Mouse (Mus musculus) CH12.LX (cell line): Measurements from ENCODE around the gene Gpm6b. TPM values are rescaled to one million over a fixed set of nuclear protein-coding genes. Genes with fewer than 3 reads are reported as not detected.

Experiments
- DNase-seq: peaks from one replicate; pipeline ENCODE4 v3.0.0-alpha.2; 2013; ENCODE audit errors: extremely low read depth
- H3K27ac ChIP-seq: 2 replicates; pipeline ENCODE4 v1.5.1; 2012; ENCODE audit warnings: low read depth, mild to moderate bottlenecking, control low read depth, moderate library complexity; ENCODE audit not compliant: insufficient read depth
- H3K27me3 ChIP-seq: replicated peaks from 2 replicates; pipeline ENCODE3; 2012; ENCODE audit warnings: inconsistent platforms
- H3K36me3 ChIP-seq, 2 experiments: replicated peaks in 1 of 2; 2 replicates each; pipeline versions ENCODE3 to v1.6.1; 2012; ENCODE audit warnings: inconsistent platforms in 1 of 2, low read length in 1 of 2, mild to moderate bottlenecking in 1 of 2, mixed read lengths in 1 of 2, moderate library complexity in 1 of 2; ENCODE audit not compliant: control insufficient read depth in 1 of 2, insufficient read depth in 1 of 2
- H3K4me1 ChIP-seq, 2 experiments: 2 replicates each; pipeline ENCODE4 v1.6.1; 2012; ENCODE audit warnings: inconsistent platforms in 1 of 2, moderate library complexity in 1 of 2; ENCODE audit not compliant: insufficient read depth in 2 of 2, control insufficient read depth in 1 of 2
- H3K4me2 ChIP-seq: 2 replicates; pipeline ENCODE4 v1.6.1; 2012; ENCODE audit warnings: low read depth, mild to moderate bottlenecking, control low read depth; ENCODE audit not compliant: poor library complexity, insufficient read depth, severe bottlenecking
- H3K4me3 ChIP-seq, 3 experiments: fragments of 150-350 bp in 1 of 3; sonication (generic) in 1 of 3; replicated peaks in 1 of 3; 2 replicates each; pipeline versions ENCODE3 to v1.5.1; 2011 to 2012; ENCODE audit warnings: low read depth in 2 of 3, low read length in 2 of 3, mild to moderate bottlenecking in 2 of 3, moderate library complexity in 2 of 3, control low read depth in 1 of 3, improper control_type of control experiment in 1 of 3, inconsistent platforms in 1 of 3, mixed read lengths in 1 of 3; ENCODE audit not compliant: poor library complexity in 1 of 3
- H3K79me2 ChIP-seq: replicated peaks from 2 replicates; pipeline ENCODE4 v1.6.1; 2012; ENCODE audit warnings: mild to moderate bottlenecking, moderate library complexity; ENCODE audit not compliant: control insufficient read depth, poor library complexity, insufficient read depth, severe bottlenecking; ENCODE audit errors: extremely low read depth
- H3K9ac ChIP-seq: 2 replicates; pipeline ENCODE4 v1.6.1; 2012; ENCODE audit warnings: low read depth, mild to moderate bottlenecking, control low read depth, moderate library complexity; ENCODE audit not compliant: insufficient read depth
- H3K9me3 ChIP-seq: replicated peaks from 2 replicates; pipeline ENCODE3; 2012; ENCODE audit warnings: low read length, inconsistent platforms, mixed read lengths
- CHD2 ChIP-seq: IDR thresholded peaks from 2 replicates; pipeline ENCODE4 v1.6.1; 2011; ENCODE audit warnings: low read length, improper control_type of control experiment
- CTCF ChIP-seq, 2 experiments: IDR thresholded peaks in 1 of 2; conservative IDR thresholded peaks in 1 of 2; 2 replicates each; pipeline ENCODE4 v1.5.1; 2011 to 2012; ENCODE audit warnings: low read depth in 2 of 2, low read length in 2 of 2, improper control_type of control experiment in 1 of 2, inconsistent platforms in 1 of 2, mild to moderate bottlenecking in 1 of 2, moderate library complexity in 1 of 2
- ELF1 ChIP-seq: IDR thresholded peaks from 2 replicates; pipeline ENCODE4 v1.6.1; 2014; ENCODE audit warnings: low read depth, mild to moderate bottlenecking, inconsistent platforms, low read length, improper control_type of control experiment
- EP300 ChIP-seq: IDR thresholded peaks from 2 replicates; pipeline ENCODE4 v1.6.1; 2011; ENCODE audit warnings: low read length, improper control_type of control experiment
- ETS1 ChIP-seq: conservative IDR thresholded peaks from 2 replicates; pipeline ENCODE4 v1.6.1; 2012; ENCODE audit warnings: low read depth, mild to moderate bottlenecking, inconsistent platforms, low read length, improper control_type of control experiment, moderate library complexity
- GABPA ChIP-seq: IDR thresholded peaks from 2 replicates; pipeline ENCODE4 v1.6.1; 2012; ENCODE audit warnings: low read depth, low read length, improper control_type of control experiment, inconsistent platforms; ENCODE audit not compliant: insufficient replicate concordance
- HCFC1 ChIP-seq: IDR thresholded peaks from 2 replicates; pipeline ENCODE4 v1.6.1; 2012; ENCODE audit warnings: low read depth, mild to moderate bottlenecking, inconsistent platforms, low read length, improper control_type of control experiment
- IRF4 ChIP-seq: IDR thresholded peaks from 2 replicates; pipeline ENCODE4 v1.6.1; 2014; ENCODE audit warnings: low read depth, mild to moderate bottlenecking, inconsistent platforms, low read length, improper control_type of control experiment
- JUND ChIP-seq: conservative IDR thresholded peaks from 2 replicates; pipeline ENCODE4 v1.6.1; 2011; ENCODE audit warnings: low read depth, low read length, improper control_type of control experiment
- MAFK ChIP-seq: IDR thresholded peaks from 2 replicates; pipeline ENCODE4 v1.6.1; 2011; ENCODE audit warnings: low read length, improper control_type of control experiment; ENCODE audit not compliant: insufficient replicate concordance
- MXI1 ChIP-seq: IDR thresholded peaks from 2 replicates; pipeline ENCODE4 v1.6.1; 2011; ENCODE audit warnings: mild to moderate bottlenecking, low read depth, low read length, improper control_type of control experiment
- MYC ChIP-seq: IDR thresholded peaks from 2 replicates; pipeline ENCODE4 v1.6.1; 2011; ENCODE audit warnings: low read depth, mild to moderate bottlenecking, improper control_type of control experiment, low read length
- NELFE ChIP-seq: IDR thresholded peaks from 2 replicates; pipeline ENCODE4 v1.6.1; 2011; ENCODE audit warnings: low read depth, low read length, improper control_type of control experiment
- PAX5 ChIP-seq: IDR thresholded peaks from 2 replicates; pipeline ENCODE4 v1.6.1; 2012; ENCODE audit warnings: low read length, inconsistent platforms, mixed read lengths
- POLR2AphosphoS2 ChIP-seq: IDR thresholded peaks from 2 replicates; pipeline ENCODE4 v1.6.1; 2011; ENCODE audit warnings: low read depth, low read length, improper control_type of control experiment
- RAD21 ChIP-seq: IDR thresholded peaks from 2 replicates; pipeline ENCODE4 v1.6.1; 2011; ENCODE audit warnings: low read depth, mild to moderate bottlenecking, low read length, improper control_type of control experiment, moderate library complexity
- RCOR1 ChIP-seq: conservative IDR thresholded peaks from 2 replicates; pipeline ENCODE4 v1.6.1; 2012; ENCODE audit warnings: low read depth, mild to moderate bottlenecking, inconsistent platforms, low read length, improper control_type of control experiment
- SIN3A ChIP-seq: IDR thresholded peaks from 2 replicates; pipeline ENCODE4 v1.6.1; 2012; ENCODE audit warnings: low read length, improper control_type of control experiment, inconsistent platforms
- SMC3 ChIP-seq: IDR thresholded peaks from 2 replicates; pipeline ENCODE4 v1.6.1; 2011; ENCODE audit warnings: low read depth, low read length, improper control_type of control experiment
- TBP ChIP-seq: conservative IDR thresholded peaks from 2 replicates; pipeline ENCODE4 v1.6.1; 2011; ENCODE audit warnings: low read depth, low read length, improper control_type of control experiment
- TCF12 ChIP-seq: IDR thresholded peaks from 2 replicates; pipeline ENCODE4 v1.6.1; 2014; ENCODE audit warnings: low read depth, mild to moderate bottlenecking, inconsistent platforms, low read length, improper control_type of control experiment
- USF1 ChIP-seq: IDR thresholded peaks from 2 replicates; pipeline ENCODE4 v1.6.1; 2014; ENCODE audit warnings: low read depth, mild to moderate bottlenecking, inconsistent platforms, low read length, improper control_type of control experiment
- ZKSCAN1 ChIP-seq: IDR thresholded peaks from 2 replicates; pipeline ENCODE4 v1.6.1; 2012; ENCODE audit warnings: low read depth, inconsistent platforms, low read length, improper control_type of control experiment, borderline replicate concordance
- ZNF384 ChIP-seq: IDR thresholded peaks from 2 replicates; pipeline ENCODE4 v1.6.1; 2012; ENCODE audit warnings: low read depth, low read length, improper control_type of control experiment, inconsistent platforms
- dilution Hi-C: fragments of 300-500 bp; cut with MboI; formaldehyde crosslinking; loops from 2 replicates; pipeline ENCODE4 v1.14.3; 2020; ENCODE audit warnings: low sequenced_read_pairs; ENCODE audit not compliant: extremely low pct_unique_long_range_greater_than_20kb, extremely low pct_ligation_motif_present
- in situ Hi-C: fragments of 300-500 bp; cut with MboI; formaldehyde crosslinking; loops from 3 replicates; pipeline ENCODE4 v1.14.3; 2019; ENCODE audit warnings: low sequenced_read_pairs, low pct_ligation_motif_present, low pct_unique_long_range_greater_than_20kb, mixed read lengths
- polyA plus RNA-seq: library from polyadenylated mRNA; unstranded; fragments of >175 nt; gene quantifications from 2 replicates; pipeline ENCODE4 v1.2.1, GENCODE M21; 2012; ENCODE audit warnings: low read depth; ENCODE audit not compliant: insufficient read length
- total RNA-seq, 2 experiments: library from RNA; depleted of rRNA; stranded (reverse); fragments of 300-350 nt in 1 of 2; fragments of >200 nt in 1 of 2; gene quantifications; 2 replicates each; pipeline ENCODE4 v1.2.3; 2012 to 2014

Gpm6b gene
- total and polyA plus RNA-seq, 3 experiments, result 0.64 to 1.9 (median 1.8) TPM

DNA sequence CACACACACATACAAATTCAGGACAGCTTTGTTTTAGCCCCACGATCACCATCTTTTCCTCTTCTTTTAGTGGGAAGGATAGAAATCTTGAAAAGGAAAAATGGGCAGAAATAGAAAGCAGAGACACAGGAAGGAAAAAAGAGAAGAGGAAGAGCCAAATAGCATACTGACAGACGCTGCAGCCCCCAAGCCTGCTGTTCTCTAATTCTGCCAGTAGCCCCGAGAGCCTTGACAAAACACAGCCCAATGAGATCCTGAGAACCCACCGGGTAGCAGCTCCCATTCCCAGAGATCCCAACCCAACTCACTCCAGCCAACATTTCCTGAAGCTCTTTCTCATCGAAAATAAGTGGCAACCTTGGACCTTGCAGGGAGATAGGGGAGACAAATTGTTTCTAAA is 19.4 kb upstream of the Gpm6b start:
- dilution Hi-C loops, result no loop called here
- TF ChIP-seq RAD21, result no peak
- no peak for TF ChIP-seq TBP
- no peak for TF ChIP-seq POLR2AphosphoS2
- TF ChIP-seq ETS1, result no peak
- no peak for TF ChIP-seq GABPA
- TF ChIP-seq MYC, result no peak
- no peak for TF ChIP-seq PAX5
- TF ChIP-seq ZNF384, result no peak
- TF ChIP-seq SMC3, result no peak
- TF ChIP-seq USF1, result no peak
- TF ChIP-seq SIN3A, result no peak
- TF ChIP-seq JUND, result no peak
- no peak for TF ChIP-seq NELFE
- TF ChIP-seq ZKSCAN1, result no peak
- TF ChIP-seq IRF4, result no peak
- TF ChIP-seq MXI1, result no peak
- TF ChIP-seq TCF12, result no peak
- TF ChIP-seq, all 38 proteins: peak for 0
- H3K4me2 ChIP-seq, result no peak overlapping the region
- no peaks in the 10 kb centered on the region for H3K4me1 ChIP-seq
- no peaks in the 10 kb centered on the region for H3K36me3 ChIP-seq
- H3K27me3 ChIP-seq, result no peaks in the 10 kb centered on the region
- H3K27ac ChIP-seq, result no peak overlapping the region
- no peak overlapping the region for H3K9ac ChIP-seq
- H3K79me2 ChIP-seq, result no peaks in the 10 kb centered on the region
- no peaks in the 10 kb centered on the region for H3K9me3 ChIP-seq
- no peak for DNase-seq
- H3K4me3 ChIP-seq, result no peak overlapping the region
- in situ Hi-C loops, result no loop called here

DNA sequence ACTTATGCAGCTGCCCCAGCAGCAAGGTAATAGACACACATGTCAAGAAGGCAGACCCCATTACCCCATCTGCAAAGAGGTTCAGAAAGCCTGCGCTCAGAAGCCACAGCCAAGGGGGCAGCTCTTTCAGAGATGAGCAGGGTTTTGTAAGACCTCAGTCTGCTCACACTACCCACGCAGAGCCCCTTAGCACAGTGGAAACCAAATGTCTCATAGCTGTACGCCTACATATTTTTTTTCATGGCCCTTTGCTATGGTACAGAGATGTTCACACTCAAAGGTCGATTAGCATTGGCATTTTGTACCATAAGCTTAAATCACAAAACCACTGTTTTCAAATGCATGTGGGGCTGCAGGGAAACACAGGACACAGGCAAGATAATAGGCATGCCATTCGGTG is 11.9 kb upstream of the Gpm6b start:
- Histone ChIP-seq H3K9me3 (no peaks in the 10 kb centered on the region), H3K79me2 (no peaks in the 10 kb centered on the region), H3K4me3 (no peak overlapping the region), H3K4me1 (peaks cover 3 to 12% of the 10 kb centered on the region in 2 experiments; a peak in 3 of 4 replicates), H3K4me2 (no peak overlapping the region), H3K36me3 (no peaks in the 10 kb centered on the region), H3K27me3 (no peaks in the 10 kb centered on the region), H3K27ac (no peak overlapping the region), H3K9ac (no peak overlapping the region)
- no peak for TF ChIP-seq CHD2
- TF ChIP-seq USF1, result no peak
- no peak for TF ChIP-seq RCOR1
- no peak for TF ChIP-seq HCFC1
- no peak for TF ChIP-seq EP300
- TF ChIP-seq MAFK, result no peak
- TF ChIP-seq IRF4, result no peak
- no peak for TF ChIP-seq ELF1
- no peak for TF ChIP-seq TCF12
- no peak for TF ChIP-seq GABPA
- no peak for TF ChIP-seq MXI1
- TF ChIP-seq CTCF (conservative IDR thresholded peaks at IDR 0.05 in 1 of 2, IDR thresholded peaks at IDR 0.05 in 1 of 2; ENCODE audit: low read depth in 2 of 2, low read length in 2 of 2), result no peak
- DNase-seq, result no peak
- dilution Hi-C loops, result no loop called here
- in situ Hi-C loops, result no loop called here
